Mouse (Mus musculus): ENCODE measurements at regions not wholly inside any gene's neighbourhood (a gene's known extent, or its start where the extent isn't known, plus 50 kb on each side); places are given as distances from the start of the nearest gene placed in this dataset.

DNA sequence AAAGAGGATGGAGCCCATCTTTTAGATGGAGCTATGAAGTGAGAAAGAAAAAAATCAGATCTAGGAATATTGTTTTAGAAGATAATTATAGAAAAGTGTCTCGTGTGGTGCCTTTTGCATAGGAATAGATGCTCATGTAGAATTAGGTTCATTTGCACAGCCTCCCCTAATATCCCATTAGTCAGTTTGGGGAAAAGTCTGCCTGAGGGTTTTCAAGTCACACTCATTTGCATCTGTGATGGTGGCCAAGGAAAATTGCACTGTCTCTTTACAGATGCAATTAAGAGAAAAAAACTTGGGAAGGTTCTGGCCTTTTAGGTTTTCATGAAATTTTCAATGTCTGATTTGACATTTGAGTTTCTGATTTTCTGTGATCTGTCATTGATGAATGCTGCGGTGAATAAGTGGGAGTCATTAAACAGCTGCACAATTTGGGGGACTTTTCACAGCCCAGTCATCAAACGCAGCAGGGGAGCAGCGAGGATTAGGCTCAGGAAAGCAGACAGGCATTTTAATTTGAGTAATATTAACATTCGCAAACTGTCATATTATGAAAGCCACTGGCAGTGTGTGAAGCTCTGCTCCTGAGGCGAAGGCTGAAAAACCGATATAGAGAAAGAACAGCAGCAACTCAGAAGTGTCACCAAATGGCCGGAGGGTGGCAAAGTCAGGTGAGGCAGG lies 281.5 kb upstream of the Cxadr start:
- no peak for DNase-seq (ENCODE audit: low spot score)

DNA sequence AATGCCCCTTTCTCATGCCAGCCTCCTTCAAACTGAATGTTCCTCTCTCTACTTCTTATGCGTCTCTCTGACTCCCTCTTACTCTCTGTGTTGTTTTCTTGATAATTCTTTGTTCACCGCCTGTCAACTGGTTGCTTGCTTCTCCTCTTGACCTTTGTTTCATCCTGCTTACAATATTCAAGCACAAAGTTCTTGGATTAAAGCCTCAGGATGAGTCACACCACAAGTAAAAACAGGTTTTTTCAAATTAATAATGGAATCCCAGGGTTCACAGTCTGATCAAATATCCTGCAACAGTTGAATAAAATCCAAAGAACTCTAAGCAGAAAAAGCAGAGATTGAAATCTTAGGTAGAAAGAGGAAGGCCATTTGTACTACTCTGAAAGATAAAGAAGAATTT lies 285.9 kb upstream of the Cxadr start:
- no peak for DNase-seq (ENCODE audit: low spot score)

DNA sequence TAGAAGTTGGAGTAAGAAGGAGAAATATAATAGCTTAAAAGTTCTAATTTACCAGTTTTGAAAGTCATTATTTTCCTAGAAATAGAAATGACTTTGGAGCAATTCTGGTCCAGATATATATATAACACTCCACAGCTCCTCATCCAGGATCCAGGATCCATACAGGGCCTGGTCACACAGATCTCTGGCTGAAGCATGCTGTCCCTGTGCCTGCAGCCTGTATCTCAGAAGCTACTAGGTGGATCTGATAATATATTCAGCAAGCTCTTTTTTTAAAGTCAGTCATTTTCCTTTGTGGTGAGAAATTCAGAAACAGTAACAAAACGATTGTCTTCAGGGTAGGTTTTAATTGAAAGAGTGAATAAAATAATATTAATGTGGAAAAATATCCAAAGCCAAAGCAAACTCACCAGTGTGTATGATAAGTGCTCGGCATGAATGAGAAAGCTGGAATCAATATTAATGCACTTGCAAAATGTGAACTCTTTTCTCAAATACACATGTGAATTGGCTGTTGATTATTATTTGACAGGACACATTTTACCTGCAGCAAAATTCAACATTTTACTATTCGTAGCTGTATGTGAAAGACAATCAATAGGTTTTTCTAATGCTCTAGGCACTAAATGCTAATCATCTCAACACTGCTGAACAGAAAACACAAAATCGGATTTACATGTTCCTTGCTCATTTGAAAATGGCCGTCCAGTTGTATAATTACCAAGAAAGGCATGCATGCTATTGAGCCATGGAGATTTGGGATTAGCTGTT lies 288.1 kb upstream of the Cxadr start:
- DNase-seq (ENCODE audit: low spot score) = no peak

DNA sequence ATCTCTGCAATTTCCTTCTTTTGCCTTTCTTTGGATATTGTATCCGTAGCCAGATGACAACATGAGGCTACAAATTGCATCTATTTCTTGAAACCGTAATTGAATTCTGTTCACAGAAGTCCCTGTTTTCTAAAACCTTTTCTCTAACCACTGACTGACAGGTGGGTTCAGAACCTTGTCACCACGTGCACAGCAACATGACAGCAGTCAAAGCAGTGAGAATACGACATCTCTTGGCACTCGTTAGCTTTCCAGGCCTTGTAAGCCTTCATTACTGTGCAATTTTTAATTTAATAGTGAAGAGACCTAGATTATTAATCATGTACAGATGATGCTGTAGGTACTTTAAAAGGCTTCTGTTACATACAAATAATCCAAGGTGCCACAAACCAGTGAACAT lies 297.3 kb upstream of the Cxadr start:
- DNase-seq (ENCODE audit: low spot score) = no peak

DNA sequence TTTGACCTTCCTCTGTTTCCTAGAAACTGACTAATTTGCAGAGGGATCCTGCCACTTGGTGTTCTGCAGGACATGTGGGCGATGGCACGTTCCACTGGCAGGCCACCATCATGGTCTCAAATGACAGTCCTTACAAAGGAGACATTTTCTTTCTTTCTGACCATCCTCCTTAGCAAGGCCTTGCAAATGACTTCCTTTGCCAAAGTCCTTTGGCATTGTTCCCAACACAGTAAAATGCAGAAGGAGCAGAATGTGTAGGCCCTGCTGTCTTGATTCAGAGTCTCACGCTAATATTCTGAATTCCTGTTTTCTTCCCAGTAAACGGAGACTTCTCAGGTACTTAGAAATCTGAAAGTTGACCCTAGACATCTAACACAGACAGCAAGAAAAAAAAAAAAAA lies 308.3 kb upstream of the Cxadr start:
- no peak for DNase-seq (ENCODE audit: low spot score)

DNA sequence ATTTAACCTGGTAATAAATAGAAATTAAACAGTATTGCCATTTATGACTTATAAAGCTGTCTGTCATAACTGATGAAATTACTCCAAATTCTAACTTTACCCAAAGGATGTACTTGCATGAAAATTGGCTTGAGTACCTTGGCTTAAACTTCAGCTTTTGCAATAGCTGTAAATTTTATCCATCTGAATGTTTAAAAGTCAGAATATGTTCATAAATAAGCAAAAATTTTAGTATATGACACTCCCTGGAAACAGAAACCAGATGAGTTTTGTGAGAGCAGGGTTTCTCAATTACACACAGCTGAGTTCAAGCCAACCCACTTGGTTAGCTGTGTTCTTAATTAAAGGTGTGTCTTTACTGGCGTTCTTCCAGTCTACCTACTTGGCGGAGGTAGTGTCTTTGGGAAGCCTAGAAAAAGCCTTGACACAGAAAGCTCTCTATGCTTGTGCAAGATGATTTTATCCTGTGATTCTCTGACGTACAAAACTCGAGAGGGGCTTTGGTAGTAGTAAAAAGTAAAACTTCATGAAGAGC lies 311.4 kb upstream of the Cxadr start:
- no peak for DNase-seq (ENCODE audit: low spot score)

DNA sequence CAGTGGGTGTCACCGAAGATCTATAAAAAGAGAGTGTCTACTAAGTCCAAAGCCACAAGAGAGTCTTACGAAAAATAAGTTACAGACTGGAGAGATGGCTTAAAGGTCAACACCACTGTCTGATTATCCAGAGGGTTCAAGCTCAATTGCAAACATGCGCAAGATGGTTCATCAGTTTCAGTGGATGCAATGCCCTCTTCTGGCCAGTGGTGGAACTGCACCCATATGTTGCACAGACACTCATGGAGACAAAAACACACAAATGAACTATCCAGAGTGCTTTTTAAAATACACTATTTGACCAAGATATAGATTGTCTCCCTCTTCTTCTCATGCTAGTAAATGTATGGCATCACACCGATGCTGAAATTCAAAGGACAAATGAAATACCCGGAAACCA lies 312.1 kb upstream of the Cxadr start:
- DNase-seq (ENCODE audit: low spot score) = no peak

DNA sequence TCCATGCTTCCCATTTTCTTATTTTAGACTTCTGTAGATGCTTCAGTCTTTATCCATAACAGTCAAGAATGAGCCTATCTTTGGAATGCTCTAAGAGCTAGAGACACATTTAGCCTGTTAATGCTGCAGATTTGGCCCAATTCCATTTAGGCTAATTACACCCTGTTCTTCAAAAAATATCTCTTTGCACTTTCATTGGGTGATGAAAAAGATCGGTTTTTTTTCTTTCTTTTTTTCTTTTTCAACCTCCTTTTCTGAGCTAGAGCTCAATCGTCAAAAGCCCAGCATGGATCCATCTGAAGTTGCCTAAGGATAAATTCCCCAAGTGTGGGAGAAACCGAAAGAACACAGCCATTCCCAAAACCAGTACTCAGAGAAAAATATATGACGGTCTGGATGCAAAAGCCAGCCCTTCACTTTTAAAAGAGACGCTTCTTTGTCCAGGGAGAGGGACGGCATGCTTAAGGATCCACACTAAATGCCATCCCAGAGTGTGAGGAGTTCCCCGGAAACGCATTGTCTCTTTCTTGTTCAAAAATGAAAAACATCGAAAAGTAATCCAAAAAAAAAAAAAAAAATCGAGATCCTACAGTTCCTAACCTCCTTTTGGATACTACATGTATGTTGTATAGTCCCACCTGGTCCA lies 314.3 kb upstream of the Cxadr start:
- DNase-seq (ENCODE audit: low spot score) = no peak

DNA sequence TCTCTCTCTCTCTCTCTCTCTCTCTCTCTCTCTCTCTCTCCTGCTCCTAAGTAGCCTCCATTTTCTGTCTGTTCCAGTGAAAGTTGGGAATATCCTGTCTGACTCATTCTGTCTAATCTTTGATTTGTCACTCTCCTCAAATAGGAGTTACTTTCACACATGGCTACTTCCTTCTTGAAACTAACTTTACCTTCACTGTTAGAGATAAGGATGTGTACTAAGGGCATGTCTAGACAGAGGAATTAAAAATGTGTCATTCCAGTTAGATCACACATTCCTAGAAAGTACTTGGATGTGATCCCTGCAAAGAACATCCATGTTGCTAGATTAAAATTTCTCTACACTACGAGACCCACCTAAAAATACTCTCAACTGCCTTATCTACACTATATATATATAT lies 346.9 kb upstream of the Gm11146 start:
- DNase-seq (ENCODE audit: low spot score) = no peak

DNA sequence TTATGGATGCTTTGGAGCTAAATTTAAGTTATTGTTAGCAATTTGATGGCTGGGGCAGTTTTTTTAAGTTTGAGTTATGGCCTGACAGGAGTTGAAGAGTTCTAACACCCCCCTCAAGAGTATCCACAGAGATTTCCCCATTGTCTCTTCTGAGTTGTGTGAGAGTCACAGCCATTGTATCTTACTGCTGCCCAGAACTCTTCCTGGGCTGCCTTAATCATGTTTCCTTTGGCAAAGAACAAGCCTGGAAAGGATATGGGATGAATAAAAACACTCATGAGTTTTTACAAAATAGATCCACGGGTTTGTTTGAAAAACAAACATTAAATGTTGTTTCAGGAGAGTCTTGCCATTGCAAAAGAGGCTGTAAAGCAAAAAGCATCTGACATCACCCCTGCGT lies 343.5 kb upstream of the Gm11146 start:
- DNase-seq (ENCODE audit: low spot score) = no peak

DNA sequence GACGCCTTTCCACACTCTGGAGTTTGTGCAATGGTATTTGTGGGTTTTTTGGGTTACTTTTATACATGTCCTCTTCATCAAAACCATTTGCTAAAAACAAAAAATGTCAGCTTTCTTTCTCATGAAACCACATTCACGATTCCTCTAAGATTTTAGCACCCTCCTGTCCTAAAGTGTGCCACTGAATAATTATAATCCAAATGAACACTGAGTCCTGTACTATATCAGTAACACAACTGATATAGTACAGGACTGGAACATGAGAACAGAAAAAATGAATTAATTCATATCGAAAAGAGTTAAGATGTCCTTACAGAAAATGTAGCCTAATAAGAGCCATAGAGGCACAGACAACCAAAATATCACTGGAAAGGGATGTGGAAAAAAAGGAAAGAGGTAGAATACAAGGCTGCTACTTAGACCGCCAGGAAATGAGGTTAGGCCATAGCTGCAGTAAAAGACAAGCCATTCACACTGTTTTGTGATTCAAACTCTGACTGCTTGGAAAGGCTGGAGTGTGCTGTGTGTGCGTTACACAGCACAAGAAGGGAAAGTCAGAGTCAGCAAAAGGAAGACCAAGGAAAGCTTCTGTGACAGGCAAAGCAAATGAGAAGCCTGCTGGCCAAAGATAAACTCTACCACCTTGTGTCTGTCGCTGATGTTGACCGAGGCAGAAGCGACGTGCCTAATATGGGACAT lies 329.3 kb upstream of the Gm11146 start:
- no peak for DNase-seq (ENCODE audit: low spot score)

DNA sequence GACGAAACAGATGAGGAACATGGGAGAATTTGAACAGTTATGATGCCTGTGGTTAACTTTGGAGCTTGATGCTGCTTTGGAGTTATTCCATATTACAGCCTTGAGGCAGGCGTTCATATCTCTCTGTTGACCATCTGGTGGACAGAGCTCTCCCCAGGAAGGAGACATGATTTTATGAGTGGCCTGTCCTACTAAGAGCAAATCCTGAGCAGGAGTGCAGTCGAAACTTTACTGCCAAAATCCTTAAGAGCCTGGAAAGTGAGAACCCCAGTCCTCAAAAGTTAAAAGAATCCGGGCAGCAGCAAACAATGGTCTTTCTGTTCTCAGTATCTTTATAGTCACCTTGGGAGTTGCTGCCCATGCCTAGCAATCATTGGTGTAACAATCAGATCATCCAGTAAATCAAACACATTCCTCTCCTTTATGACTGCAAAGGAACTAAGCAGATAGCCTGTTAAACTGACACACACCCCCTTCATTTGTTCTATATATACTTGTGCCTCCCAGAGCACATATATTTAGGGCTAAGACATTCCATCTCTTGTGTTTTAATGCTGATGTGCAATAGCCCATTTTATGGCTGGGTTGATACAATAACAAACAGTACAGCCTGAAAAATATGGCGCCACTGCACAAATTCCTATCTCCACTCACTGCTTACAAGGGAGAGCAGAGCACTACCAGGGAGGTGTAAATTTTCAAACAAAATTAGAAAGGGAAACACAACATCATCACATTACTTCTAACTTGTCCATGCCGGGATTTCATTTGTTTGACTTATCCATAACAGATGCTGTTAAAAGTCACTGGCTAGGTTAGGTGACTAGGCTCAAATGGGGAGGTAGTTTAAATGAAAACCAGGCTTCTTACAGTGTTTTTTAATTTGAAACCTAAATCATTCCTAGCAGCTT lies 312.5 kb upstream of the Gm11146 start:
- no peak for DNase-seq (ENCODE audit: low spot score)

DNA sequence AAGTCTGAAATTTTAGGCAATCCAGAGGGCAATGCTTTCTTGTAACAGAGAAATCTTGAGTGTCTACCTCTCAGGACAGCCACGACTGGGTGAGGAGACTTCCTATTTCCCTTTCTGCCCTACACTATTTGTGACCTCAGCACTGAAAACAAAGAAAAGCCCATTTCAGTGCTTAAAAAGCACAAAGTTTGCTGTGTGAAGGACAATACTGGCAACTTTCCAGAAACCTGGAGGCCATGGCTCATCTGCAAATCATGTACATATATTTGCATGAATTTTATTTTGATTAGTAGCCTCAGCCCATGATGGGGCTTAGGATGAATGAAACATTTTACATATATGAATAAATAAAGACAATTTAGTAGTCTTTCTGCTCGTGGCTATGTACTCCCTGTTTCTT lies 292.4 kb upstream of the Gm11146 start:
- DNase-seq (ENCODE audit: low spot score) = no peak

DNA sequence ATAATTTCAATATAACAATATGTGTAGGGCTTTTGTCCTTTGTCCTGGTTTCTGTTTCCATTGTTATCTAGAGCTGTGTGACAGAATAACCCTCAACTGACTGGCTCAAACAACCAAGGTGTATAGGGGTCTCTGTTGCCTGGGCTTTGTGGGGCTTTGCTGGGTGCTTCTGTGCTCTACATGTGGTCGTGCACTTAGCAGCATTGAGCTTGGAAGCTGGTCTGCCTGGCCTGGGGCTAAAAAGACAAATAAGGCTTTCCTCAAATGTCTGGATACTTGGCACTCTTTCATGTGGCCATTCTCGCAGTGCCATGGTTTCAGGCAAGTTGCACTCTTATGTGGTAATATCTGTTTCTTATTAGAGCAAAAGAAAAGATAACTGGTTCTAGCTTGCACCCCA lies 291.8 kb upstream of the Gm11146 start:
- DNase-seq (ENCODE audit: low spot score) = peak; percentile 7

DNA sequence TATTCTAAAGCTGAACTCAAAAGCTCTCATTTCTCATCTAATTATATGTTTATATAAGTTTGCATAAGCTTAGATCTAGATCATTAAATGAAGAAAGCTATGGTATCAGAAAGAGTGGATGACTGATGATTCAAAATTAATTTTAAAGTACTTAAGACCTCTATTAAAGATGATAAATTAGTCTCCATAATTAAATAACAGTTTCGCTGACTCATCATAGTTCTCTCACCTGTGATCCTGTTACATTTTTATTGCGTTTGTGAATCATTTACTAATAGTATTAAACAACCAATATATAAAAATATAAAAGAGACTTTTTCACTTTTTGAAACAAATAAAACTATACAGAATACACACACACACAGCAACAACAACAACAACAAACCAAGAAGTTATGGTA lies 290.8 kb upstream of the Gm11146 start:
- no peak for DNase-seq (ENCODE audit: low spot score)

DNA sequence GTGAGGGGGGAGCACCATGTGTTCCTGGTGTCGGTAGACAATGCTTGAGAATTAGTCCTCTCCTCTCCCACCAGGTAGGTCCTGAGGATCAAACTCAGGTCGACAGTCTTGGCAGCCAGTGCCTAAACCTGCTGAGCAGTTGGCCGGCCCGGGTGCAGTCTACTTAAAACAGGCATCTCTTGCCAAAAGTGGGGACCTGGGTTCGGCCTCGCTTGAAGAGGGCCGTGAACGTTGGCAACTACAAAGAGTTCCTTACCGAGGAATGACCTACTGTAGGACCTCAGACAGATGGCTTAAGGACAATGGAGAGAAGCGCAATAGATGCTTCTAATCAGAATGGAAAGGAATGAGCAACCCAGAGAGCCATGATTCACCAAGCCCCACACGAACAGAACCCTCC lies 287.5 kb upstream of the Gm11146 start:
- no peak for DNase-seq (ENCODE audit: low spot score)

DNA sequence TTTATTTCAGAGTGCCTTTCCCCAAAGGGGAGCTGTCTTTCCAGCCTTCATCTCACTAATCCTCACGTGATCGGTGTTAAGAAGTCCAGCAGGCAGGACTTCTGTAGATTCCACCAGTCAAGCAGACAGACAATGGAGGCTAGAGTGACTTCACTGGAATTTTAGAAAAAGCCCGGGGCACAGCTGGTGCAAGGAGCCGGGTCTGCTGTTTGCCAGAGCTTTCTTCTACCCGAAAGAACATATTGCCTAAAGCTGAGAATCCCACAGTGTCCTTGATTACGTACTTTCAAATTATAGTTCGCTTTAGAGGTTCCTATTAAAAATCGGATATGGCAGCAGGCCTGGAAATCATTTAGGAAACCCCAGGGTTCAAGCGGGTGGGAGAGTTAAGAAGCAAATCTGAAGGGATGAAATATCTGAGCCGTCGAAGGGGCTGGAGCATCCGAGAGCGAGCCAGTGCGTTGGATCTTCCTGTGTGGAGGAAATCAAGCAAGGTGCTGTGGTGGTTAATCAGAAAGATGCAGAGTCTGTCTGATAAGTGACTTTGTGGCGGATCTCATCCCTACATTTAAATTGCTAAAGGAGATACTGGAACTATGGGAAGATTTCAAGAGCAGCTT lies 283.3 kb upstream of the Gm11146 start:
- DNase-seq (ENCODE audit: low spot score) = peak; percentile 4

DNA sequence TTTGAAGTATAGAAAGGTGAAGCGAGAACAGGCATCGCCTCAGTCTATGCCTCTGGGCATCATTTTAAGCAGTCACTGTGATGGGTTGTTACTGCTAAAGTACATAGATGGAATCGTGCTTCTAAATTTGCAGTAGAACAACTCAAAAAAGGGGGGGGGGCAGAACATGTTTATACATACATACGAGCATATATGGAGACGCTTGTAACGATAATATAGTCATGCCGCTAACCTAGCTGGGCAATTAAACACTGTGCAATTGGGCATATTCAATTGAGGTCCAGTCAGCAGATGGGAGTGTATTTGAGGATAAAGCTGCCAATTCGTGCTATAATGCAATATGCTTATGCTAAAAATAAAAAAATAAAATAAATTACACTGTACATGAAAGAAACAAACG lies 282.6 kb upstream of the Gm11146 start:
- no peak for DNase-seq (ENCODE audit: low spot score)

DNA sequence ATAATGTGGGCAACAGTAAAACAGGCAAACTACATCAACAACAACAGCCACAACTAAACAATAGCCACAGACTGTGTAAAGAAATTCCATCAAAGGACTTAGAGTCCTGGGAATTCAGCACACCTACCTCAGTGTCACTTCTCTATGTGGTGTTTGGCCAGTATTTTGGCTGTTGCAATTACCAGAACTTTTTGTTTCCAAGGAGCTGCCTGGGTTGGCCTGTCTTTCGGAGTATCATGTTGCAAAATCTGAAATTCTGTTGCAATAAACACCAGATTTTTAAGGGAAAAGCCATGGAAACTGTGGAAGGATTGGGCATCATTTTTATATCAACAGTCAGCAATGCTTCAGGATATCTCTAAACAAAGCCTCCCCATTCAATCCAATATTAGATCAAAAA lies 275.1 kb upstream of the Gm11146 start:
- no peak for DNase-seq (ENCODE audit: low spot score)

DNA sequence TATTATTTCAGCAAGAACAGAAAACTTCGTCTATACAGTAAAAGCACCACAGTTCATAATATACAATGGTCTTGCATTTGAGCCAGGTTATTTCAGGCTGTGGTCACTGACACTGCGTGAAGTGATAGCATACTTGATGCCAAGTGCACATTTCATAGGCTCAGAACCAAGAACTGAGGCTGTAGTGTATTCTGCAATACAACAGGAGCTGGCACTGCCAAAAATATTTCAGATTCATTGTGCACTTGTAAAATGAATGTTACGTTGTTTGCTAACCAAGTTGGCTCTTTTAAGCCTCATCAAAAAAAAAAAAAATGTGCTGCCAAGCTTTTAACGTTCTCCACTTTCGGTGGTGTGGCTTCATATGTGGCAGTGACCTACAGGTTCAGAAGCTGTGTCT lies 261.4 kb upstream of the Gm11146 start:
- no peak for DNase-seq (ENCODE audit: low spot score)

Data from embryo, embryonic 10 days (tissue).